Mouse (Mus musculus): ENCODE results near the gene Adamts6.

GRCm38 (mm10) chr13:104447470-104447869, 159.8 kb downstream of the Adamts6 start:
- no peak for TF ChIP-seq CTCF (IDR thresholded peaks at IDR 0.05; ENCODE audit: low read depth)
- no peak for TF ChIP-seq EP300 (IDR thresholded peaks at IDR 0.05; ENCODE audit: low read depth)
